In the genomic region with DNA sequence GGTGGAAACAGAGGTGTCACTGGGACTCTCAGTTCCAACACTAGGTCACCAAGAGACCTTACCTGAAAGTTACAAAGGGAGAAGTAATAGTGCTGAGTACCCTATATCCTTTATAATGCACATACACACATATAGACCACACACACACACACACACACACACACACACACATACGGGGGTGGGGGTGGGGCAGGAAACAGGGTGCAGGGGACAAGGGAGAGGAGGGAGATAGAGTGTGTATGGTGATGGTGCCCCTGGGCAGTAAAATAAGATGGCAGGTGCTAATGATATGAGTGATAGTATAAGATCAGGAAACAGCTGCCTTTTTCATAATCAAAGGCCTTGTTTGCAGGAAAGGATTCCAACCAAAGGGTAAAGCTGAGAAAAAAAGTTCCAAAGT, we compare ENCODE assay signal across 27 mouse cellular contexts.
"Had no signal": no experiment of that assay in that cellular context is flagged by ENCODE, and none has a peak within 500 bp of the region (broad histone marks: within the 10 kb centered on the region; RNA-seq: fewer than 3 reads in every experiment).

No protein-coding gene starts in this region.

- H3K27ac ChIP-seq: gastrocnemius, adult 2 months; heart, embryonic 10.5 days; hindbrain, embryonic 10.5 days; hindbrain, embryonic 12.5 days; hindbrain, embryonic 14.5 days; intestine, embryonic 15.5 days; layer of hippocampus, adult 2 months; left cerebral cortex, adult 2 months; limb, embryonic 10.5 days; limb, embryonic 12.5 days; liver, embryonic 13.5 days had no signal

- H3K27me3 ChIP-seq: heart, embryonic 12.5 days; hindbrain, embryonic 12.5 days; intestine, embryonic 15.5 days; limb, embryonic 12.5 days; liver, embryonic 13.5 days had no signal

- H3K4me3 ChIP-seq: gastrocnemius, adult 2 months; heart, embryonic 10.5 days; heart, embryonic 12.5 days; hindbrain, embryonic 10.5 days; hindbrain, embryonic 12.5 days; intestine, embryonic 15.5 days; layer of hippocampus, adult 2 months; left cerebral cortex, adult 2 months; limb, embryonic 10.5 days; limb, embryonic 12.5 days; liver, embryonic 13.5 days had no signal

- H3K4me1 ChIP-seq: heart, embryonic 10.5 days; heart, embryonic 12.5 days; hindbrain, embryonic 10.5 days; hindbrain, embryonic 12.5 days; intestine, embryonic 15.5 days; limb, embryonic 10.5 days; limb, embryonic 12.5 days; liver, embryonic 13.5 days had no signal

- ATAC-seq: hindbrain, embryonic 16.5 days; inflammation-experienced regulatory T-cells, adult 6 months; intestine, embryonic 15.5 days; intestine, postnatal 0 days had no signal

- H3K36me3 ChIP-seq: heart, embryonic 10.5 days; heart, embryonic 12.5 days; hindbrain, embryonic 10.5 days; hindbrain, embryonic 12.5 days; intestine, embryonic 15.5 days; limb, embryonic 10.5 days; limb, embryonic 12.5 days; liver, embryonic 13.5 days had no signal

- H3K9me3 ChIP-seq: heart, embryonic 10.5 days; heart, embryonic 12.5 days; hindbrain, embryonic 10.5 days; hindbrain, embryonic 12.5 days; intestine, embryonic 15.5 days; limb, embryonic 10.5 days; limb, embryonic 12.5 days; liver, embryonic 13.5 days had no signal

- H3K4me2 ChIP-seq: heart, embryonic 12.5 days; hindbrain, embryonic 12.5 days; hindbrain, embryonic 14.5 days; intestine, embryonic 15.5 days; limb, embryonic 12.5 days; liver, embryonic 11.5 days; liver, embryonic 13.5 days had no signal

- DNase-seq: gastrocnemius, adult 2 months; gastrocnemius, postnatal 10 days; gastrocnemius, postnatal 25 days; heart, adult 18-20 months; heart, postnatal 10 days; heart, postnatal 4 days; kidney, adult 18-20 months; kidney, adult 8-10 months; kidney, postnatal 10 days; kidney, postnatal 25 days; kidney, postnatal 4 days; liver; liver, embryonic 13.5 days had no signal

- H3K9ac ChIP-seq: heart, embryonic 12.5 days; hindbrain, embryonic 12.5 days; hindbrain, embryonic 14.5 days; intestine, embryonic 15.5 days; limb, embryonic 12.5 days; liver, embryonic 13.5 days had no signal
